Comparison of ENCODE assay signal across 22 mouse cellular contexts in the genomic region with DNA sequence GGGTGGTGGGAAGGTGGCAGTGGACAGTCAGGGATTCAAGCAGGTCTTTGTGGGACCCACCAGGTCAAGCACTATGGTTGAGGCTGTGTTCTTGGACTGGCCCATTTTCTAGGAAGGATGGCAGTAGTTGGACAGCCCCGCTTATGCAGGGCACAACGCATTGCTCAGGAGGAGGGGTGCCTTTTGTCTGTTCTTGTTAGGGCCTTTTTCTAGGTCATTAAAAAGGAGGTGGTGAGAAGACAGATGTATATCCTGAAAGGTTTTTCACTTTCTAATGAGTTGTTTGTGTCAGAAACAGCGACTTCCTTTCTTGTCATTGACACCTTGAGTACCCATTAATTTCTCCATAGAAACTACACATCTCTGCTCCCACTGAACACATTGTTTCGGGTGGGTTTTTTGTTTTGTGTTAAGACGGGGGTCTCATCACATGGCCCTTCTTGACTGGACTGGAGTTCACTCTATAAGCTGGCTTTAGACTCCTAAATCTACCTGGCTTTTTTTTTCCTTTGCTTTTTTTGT. TPM values are rescaled to one million over a fixed set of nuclear protein-coding genes. Genes with fewer than 3 reads are reported as not detected.
A peak's percentile ranks its signal among the peaks of the same experiment; 100 is the strongest.
DNase-seq lines count a peak whose midpoint lies in the region; ATAC-seq and TF ChIP-seq lines count a peak whose summit lies in the region.
"Had no signal": no experiment of that assay in that cellular context is flagged by ENCODE, and none has a peak within 500 bp of the region (broad histone marks: within the 10 kb centered on the region; RNA-seq: fewer than 3 reads in every experiment).

No protein-coding gene starts in this region.

- H3K27ac ChIP-seq in gastrocnemius, adult 2 months, result peak overlapping the region; percentile 100; the same call in 1 of the 2 replicates
- H3K27ac ChIP-seq in liver, embryonic 12.5 days, result 0 out of 2 replicates have a peak overlapping the region, but pooled peaks have one; percentile 88
- peak overlapping the region; percentile 95 for H3K27ac ChIP-seq in ES-E14 (ENCODE audit: insufficient read depth, low read depth, low read length, poor library complexity, severe bottlenecking)
- H3K27ac ChIP-seq: embryonic facial prominence, embryonic 12.5 days; forebrain, embryonic 13.5 days; heart, embryonic 10.5 days; hindbrain, embryonic 12.5 days; hindbrain, postnatal 0 days had no signal

- H3K4me3 ChIP-seq in gastrocnemius, adult 2 months, result peak overlapping the region; percentile 91
- H3K4me3 ChIP-seq in liver, embryonic 12.5 days, result no peak overlapping the region
- H3K4me3 ChIP-seq in ES-E14 (ENCODE audit: insufficient read depth in 1 of 2, low read depth in 1 of 2, low read length in 2 of 2, poor library complexity in 1 of 2, severe bottlenecking in 1 of 2), result peak overlapping the region; percentile 32 to 63
- H3K4me3 ChIP-seq: embryonic facial prominence, embryonic 12.5 days; forebrain, embryonic 13.5 days; heart, embryonic 10.5 days; hindbrain, embryonic 12.5 days had no signal

- peak overlapping the region; percentile 75; the same call in 1 of the 2 replicates for H3K4me2 ChIP-seq in liver, embryonic 12.5 days
- H3K4me2 ChIP-seq: embryonic facial prominence, embryonic 12.5 days; forebrain, embryonic 13.5 days; hindbrain, embryonic 12.5 days had no signal

- no peaks in the 10 kb centered on the region for H3K9me3 ChIP-seq in liver, embryonic 12.5 days (replicated peaks)
- H3K9me3 ChIP-seq in ES-E14 (ENCODE audit: control insufficient read depth, insufficient read depth, low read depth, low read length), result no peaks in the 10 kb centered on the region
- H3K9me3 ChIP-seq: embryonic facial prominence, embryonic 12.5 days; forebrain, embryonic 13.5 days; heart, embryonic 10.5 days; hindbrain, embryonic 12.5 days had no signal

- H3K36me3 ChIP-seq in liver, embryonic 12.5 days, result no peaks in the 10 kb centered on the region
- peaks cover 11% of the 10 kb centered on the region; the same call in 1 of the 2 replicates for H3K36me3 ChIP-seq in ES-E14 (ENCODE audit: control insufficient read depth, insufficient read depth, low read length, poor library complexity, severe bottlenecking)
- H3K36me3 ChIP-seq: embryonic facial prominence, embryonic 12.5 days; heart, embryonic 10.5 days; hindbrain, embryonic 12.5 days had no signal

- in situ Hi-C loops in ES-E14 (cut with MboI; ENCODE audit: low sequenced_read_pairs in 2 of 2, unreplicated experiment in 2 of 2), result no loop called here

- WGBS in liver, embryonic 12.5 days (ENCODE audit: insufficient replicate concordance), result 72% methylated on average over 5 of the region's 5 CpGs

- H3K27me3 ChIP-seq in liver, embryonic 12.5 days (replicated peaks), result no peaks in the 10 kb centered on the region
- H3K27me3 ChIP-seq: forebrain, embryonic 13.5 days; hindbrain, embryonic 12.5 days had no signal

- no peak for TF ChIP-seq CTCF in gastrocnemius, adult 2 months (IDR thresholded peaks at IDR 0.05)

- ATAC-seq in liver, embryonic 12.5 days, result no peak
- no peak for ATAC-seq in monocyte, adult 5-6 weeks (replicated peaks; ENCODE audit: insufficient number of reproducible peaks, low FRiP score, low TSS enrichment, poor library complexity, severe bottlenecking)
- ATAC-seq: CD4-positive, CD25-positive, alpha-beta regulatory T cell, adult 4 months; forebrain, embryonic 13.5 days; forebrain, postnatal 0 days; hindbrain, postnatal 0 days had no signal

- peak; percentile 25 for DNase-seq in cerebellum, adult 11-12 months
- no peak for DNase-seq in cerebellum, postnatal 36 days
- DNase-seq in gastrocnemius, adult 2 months, result no peak
- DNase-seq in gastrocnemius, postnatal 10 days, result no peak
- DNase-seq in liver, result no peak
- no peak for DNase-seq in ES-E14 (ENCODE audit: low read depth, low spot score)
- DNase-seq: adrenal gland, adult 2 months; adrenal gland, postnatal 36 days; B cell, adult 2 months; forebrain, postnatal 0 days; gastrocnemius, postnatal 14 days; heart, postnatal 10 days; heart, postnatal 4 days; kidney, adult 11 months had no signal

- peaks cover 65% of the 10 kb centered on the region for H3K4me1 ChIP-seq in liver, embryonic 12.5 days
- H3K4me1 ChIP-seq in ES-E14 (ENCODE audit: control insufficient read depth in 2 of 2, insufficient read depth in 2 of 2, low read length in 2 of 2, poor library complexity in 1 of 2), result peaks cover 16 to 29% of the 10 kb centered on the region in 2 experiments

- no peak overlapping the region for H3K9ac ChIP-seq in liver, embryonic 12.5 days
- H3K9ac ChIP-seq in ES-E14 (ENCODE audit: insufficient read depth, low read depth, low read length, poor library complexity, severe bottlenecking), result peak overlapping the region; percentile 49; the same call in 1 of the 2 replicates
- H3K9ac ChIP-seq: embryonic facial prominence, embryonic 12.5 days; forebrain, embryonic 13.5 days; forebrain, postnatal 0 days; hindbrain, embryonic 12.5 days had no signal

- intact Hi-C loops in gastrocnemius, adult 2 months (cut with DNase I), result no loop called here

TF ChIP-seq in ES-E14, 5 proteins besides CTCF, POLR2A, EP300 and RAD21:
- TF ChIP-seq HCFC1 (IDR thresholded peaks at IDR 0.05; ENCODE audit: borderline replicate concordance, insufficient read depth, low read length) (no peak), MAFK (IDR thresholded peaks at IDR 0.05; ENCODE audit: insufficient read depth, low read depth, low read length) (no peak), ZNF384 (IDR thresholded peaks at IDR 0.05; ENCODE audit: low read depth, low read length) (no peak), ZC3H11A (IDR thresholded peaks at IDR 0.05; ENCODE audit: borderline replicate concordance, low read depth, low read length) (no peak), CHD2 (IDR thresholded peaks at IDR 0.05; ENCODE audit: low read depth, low read length) (no peak)

RNA-seq across cellular contexts. Expression of gene Klf9, which starts 12.6 kb away (rescaled TPM):
- 100 to 1,000 TPM; 144 to 162 TPM for total RNA-seq in gastrocnemius, adult 2 months (2021)
- total RNA-seq in gastrocnemius, postnatal 10 days (2021), result 10 to 100 TPM; 50.4 to 83.1 TPM
- 2.1 and 2.7 TPM in 2 replicates for polyA plus RNA-seq in liver, embryonic 12.5 days (2016; fragmentation: Nextera tagmentation; extraction: Ambion mirVana)
- total RNA-seq in ES-E14 (2012; rRNA removed), result 90.8 and 173 TPM in 2 replicates
- 24.5 to 29.0 TPM (median 24.6 TPM) in 3 replicates for total RNA-seq in monocyte, adult 5-6 weeks (2017)
